Mouse (Mus musculus): ENCODE measurements around the gene Mdm4.

The Mdm4 gene

DNA sequence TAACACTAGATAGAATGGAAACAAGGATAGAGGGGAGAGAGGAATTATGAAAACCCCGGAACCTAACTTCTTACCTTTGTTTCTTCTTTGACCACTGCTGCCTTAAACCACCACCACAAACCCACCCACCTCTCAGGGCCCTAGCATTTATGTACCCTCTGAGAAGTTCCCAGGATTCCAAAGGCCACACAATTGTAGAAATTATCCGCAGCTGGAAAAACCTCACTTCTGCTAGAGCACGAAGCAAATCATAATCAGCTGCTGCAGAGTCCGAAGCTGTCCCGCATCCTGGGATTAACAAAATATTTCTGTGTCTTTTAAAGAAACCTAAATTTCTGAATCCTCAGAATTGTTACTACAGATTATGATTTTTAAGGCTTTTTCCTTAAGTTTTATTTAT lies at the start of gene Mdm4:
Gene Mdm4 (minus strand): TSS at position 101 of the 400 bp plus-strand sequence.
- no peak for DNase-seq (ENCODE audit: low spot score in 2 of 2)

DNA sequence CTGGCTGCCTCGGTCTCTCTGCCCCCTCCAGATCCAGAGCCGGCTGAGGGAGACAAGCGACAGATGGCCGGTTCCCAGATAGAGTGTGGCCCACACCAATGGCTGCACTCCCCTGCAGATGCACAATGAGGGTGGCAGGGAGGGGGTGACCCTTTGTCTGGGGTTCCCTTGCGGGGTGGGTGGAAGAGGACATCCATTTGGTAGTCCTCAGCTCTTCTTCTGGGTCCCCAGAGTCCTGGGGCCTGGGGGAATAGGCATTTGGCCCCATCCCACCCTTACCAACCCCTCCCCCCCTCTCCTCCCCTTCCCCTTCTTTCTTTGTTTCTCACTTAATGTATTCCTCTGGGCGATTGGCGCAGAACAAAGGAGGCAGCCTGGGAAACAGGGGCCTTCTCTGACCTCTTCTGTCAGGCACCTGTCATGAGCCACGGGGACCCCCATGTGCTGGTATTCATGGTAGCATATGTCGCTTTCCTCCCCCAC lies 49.8 kb upstream of the Mdm4 start:
- DNase-seq (ENCODE audit: low spot score in 2 of 2), result no peak

DNA sequence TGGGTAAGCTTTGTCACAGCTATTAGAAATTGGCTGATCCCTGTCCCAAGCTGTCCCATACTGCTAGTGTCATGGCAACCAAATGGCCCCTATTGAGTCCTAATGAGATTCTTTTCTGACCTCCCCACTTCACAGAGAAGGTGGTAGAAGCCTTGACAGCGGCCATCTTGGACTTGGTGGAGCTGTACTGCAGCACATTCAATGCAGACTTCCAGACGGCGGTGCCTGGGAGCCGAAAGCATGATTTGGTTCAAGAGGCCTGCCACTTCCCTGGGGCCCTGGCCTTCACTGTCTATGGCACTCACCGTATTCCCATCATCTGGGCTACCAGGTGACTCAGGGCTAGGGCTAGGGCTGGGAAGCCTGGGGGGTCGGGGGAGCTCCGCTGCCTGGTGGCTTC lies 49.1 kb upstream of the Mdm4 start:
- no peak for DNase-seq (ENCODE audit: low spot score in 2 of 2)

DNA sequence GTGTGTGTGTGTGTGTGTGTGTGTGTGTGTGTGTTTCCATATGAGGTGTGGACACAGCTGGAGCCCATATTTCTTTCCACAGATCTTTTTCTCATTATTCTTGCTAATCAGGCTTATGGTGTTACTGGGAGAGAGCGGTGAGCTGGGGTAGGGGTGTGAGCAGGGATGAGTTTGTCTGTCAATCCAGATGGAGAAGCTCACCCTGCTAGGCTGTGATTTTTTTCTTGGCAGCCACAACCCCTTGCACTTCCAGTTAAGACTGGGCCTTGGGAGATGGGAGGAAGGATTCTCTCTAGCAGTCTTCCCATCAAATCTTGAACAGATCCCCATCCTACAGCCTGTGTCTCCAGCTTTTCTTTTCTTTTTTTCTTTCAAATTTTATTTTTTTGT lies 48.0 kb upstream of the Mdm4 start:
- DNase-seq (ENCODE audit: low spot score in 2 of 2), result no peak

DNA sequence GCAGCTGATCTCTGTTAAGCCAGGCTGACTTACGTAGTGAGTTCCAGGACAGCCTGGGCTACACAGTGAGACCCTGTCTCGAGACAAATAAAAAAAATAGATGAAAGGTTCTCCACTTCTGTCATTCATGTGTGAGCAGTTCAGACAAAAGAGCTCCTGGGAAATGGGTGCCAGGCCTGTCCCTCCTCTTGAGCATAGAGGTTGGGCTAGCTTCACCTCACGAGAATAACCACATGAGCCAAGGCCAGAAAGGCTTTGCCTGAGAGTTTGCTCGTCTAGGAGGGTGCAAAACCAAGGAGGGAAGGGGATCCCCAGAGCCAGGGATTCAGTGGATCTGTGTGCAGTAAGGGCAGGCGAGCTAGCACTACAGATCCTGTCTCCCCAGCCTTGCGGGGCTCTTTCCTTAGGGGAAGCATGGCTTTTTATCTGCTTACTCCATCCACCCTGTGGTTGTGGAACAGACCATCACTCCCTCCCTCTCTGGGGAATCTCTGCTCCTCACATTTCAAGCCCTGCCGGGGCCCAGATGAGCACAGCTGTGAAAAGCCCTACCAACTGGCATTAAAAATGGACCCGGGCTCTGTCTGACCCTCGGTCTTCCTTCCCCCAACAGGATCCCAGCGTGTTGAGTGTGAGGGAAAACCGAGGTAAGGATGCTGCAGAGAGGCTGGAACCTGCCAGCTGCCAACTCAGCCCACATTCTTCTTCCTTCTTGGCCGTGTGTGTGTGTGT lies 47.4 kb upstream of the Mdm4 start:
- no peak for DNase-seq (ENCODE audit: low spot score in 2 of 2)

DNA sequence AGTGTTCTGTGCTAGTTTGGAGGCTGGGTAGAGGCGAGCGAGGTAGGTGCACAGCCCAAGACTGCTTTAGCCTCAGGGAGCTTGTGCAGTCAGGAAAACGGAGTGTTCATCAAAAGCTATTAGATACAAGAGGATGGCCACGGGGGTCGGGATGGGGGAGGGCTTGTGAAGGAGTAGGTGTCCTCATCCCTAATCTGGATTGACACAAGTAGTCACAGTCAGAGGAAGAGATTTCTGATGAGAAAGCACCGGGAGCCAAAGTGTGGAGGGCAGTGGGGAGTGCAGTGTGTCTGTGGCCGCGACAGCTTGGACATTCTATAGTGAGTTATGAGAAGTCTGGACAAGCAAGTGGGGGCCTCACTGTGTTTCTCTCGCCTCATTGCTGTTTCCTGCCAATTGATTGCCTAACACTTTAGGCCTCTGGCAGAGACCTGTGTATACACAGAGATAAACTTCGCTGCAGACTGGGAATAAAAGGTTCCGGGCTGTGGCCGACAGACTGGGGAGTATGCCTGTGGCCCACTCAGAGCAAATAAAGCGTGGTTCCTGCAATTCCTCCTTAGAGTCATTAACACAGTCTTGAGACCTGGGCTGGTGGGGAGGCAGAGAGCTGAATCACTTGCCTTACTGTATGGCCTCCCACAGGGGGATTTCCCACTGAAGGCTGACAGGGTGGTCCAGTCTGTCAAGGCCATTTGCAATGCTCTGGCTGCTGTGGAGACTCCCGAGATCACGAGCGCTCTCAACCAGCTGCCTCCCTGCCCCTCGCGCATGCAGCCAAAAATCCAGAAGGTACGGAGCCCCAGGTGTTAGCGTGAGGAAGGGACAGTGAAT lies 46.5 kb upstream of the Mdm4 start:
- DNase-seq (ENCODE audit: low spot score in 2 of 2), result no peak

DNA sequence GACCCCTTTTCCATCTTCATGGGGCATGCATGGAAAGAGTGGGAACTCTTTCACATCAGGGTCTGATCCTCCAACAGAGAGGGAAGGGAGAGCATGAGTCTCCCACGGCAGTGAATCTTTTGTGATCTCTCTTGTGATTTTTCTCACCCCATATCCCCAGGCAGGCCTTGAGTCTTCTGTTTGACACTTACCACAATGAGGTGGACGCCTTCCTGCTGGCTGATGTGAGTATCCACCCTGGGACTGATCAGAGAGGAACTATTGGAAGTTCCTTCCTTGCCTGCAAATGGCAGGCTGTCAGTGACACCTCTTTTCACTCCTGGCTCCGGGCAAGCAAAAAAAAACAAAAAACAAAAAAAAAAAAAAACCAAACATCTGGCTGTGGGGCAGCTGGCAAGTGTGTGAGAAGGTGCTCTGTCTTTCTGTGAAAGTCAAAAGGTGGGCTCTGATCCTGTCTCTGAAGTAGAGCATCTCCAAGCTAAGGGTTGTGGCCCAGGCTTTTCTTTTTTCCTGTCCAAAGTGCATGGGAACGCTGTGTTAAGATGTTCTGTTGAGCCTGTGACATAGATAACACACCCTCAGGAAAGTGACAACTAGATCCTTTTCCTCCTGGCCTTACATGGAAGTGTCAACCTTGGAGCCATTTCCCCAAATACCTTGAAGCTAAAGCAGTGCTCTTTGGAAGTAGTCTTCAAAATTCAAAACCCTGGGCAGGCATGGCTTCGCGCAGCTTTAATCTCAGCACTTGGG lies 45.5 kb upstream of the Mdm4 start:
- no peak for DNase-seq (ENCODE audit: low spot score in 2 of 2)

DNA sequence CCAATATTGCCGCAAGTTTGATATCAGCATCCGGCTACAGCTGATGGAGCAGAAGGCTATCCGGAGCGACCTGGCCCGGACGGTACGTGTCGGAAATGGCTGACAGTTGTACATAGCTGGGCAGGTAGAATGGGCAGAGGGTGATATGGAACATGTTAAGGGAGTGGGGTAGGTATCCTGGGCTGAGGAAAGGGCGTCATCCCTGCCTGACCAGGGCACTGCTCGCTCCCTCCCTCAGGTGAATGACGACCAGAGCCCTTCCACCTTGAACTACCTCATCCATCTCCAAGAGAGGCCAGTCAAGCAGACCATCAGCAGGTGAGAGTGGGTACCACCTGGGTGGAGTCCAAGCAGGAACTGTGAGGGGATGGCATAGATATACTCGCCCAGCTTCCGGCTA lies 44.2 kb upstream of the Mdm4 start:
- no peak for DNase-seq (ENCODE audit: low spot score in 2 of 2)

DNA sequence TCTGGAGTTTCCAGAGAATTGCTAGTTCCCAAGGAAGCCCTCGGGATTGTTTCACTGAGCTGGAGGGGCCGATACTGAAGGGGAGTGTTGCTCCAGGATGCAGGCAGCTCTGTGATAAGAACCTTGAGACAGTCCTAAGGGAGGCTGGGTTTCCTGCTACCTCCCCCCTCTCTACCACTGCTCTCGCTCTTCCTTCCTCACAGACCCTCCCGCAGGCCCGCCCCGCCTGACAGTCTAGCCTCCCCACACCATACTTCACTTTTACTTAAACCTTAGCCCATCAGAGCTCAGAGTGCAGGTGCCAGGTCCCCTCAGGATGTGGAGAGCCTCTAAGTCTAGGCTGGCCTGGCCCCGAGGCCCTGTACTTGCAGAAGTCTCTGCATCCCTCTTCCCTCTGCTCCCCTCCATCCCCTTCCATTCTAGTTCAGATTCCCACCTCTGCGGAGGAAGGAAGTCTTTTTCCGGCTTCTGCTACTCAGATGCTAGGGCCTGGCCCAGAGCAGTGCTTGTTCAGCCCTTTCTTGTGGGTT lies 43.0 kb upstream of the Mdm4 start:
- DNase-seq (ENCODE audit: low spot score in 2 of 2), result peak in 1 of 2 experiments; percentile 69

DNA sequence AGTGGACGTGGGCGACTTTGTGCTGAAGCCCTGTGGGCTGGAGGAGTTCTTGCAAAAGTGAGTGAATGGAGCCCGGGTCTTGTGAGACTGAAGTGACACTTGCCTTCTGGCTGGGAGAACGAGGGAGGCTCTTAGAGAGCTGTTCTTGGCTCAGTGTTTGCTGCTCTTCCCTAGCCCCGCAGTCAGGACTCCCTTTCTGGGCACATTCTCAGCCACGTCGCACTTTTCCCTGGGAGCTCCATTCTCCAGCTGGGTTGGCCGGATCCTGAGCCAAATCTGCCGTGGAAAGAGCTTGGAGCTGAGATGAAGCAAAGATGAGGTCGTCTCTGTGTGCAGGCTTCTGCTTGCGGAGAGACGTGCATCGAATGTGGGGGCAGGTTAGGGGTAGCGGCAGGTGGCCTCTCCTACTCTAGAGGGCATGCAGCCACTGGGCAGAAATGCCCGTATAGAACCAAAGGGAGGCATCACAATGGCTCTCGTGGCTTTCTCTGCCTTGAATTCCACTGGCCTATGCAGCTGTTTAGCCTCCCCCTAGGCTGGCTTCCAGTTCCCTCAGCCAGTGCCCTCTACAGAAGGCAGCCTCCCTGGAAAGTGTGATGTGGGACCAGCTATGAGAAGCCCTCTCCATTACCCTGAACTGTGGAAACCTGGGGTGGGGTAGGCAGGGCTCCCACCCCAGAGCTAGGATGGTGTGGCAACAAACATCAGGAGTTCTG lies 41.5 kb upstream of the Mdm4 start:
- DNase-seq (ENCODE audit: low spot score in 2 of 2), result no peak

DNA sequence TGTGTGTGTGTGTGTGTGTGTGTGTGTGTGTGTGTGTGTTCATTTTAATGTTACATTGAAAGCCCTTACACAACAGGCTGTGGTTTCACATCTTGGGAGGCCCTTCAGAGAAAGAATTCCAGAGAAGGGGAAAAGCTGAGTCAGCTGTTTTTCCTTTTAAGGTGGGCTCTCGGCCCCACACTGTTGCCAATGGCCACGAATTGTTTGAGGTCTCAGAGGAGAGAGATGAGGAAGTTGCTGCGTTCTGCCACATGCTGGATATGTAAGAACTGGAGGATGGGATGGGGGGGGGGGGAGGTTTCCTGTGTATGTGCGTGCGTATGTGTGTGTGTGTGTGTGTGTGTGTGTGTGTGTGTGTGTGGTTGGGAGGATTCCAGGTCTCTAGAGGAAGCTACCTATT lies 39.8 kb upstream of the Mdm4 start:
- no peak for DNase-seq (ENCODE audit: low spot score in 2 of 2)

DNA sequence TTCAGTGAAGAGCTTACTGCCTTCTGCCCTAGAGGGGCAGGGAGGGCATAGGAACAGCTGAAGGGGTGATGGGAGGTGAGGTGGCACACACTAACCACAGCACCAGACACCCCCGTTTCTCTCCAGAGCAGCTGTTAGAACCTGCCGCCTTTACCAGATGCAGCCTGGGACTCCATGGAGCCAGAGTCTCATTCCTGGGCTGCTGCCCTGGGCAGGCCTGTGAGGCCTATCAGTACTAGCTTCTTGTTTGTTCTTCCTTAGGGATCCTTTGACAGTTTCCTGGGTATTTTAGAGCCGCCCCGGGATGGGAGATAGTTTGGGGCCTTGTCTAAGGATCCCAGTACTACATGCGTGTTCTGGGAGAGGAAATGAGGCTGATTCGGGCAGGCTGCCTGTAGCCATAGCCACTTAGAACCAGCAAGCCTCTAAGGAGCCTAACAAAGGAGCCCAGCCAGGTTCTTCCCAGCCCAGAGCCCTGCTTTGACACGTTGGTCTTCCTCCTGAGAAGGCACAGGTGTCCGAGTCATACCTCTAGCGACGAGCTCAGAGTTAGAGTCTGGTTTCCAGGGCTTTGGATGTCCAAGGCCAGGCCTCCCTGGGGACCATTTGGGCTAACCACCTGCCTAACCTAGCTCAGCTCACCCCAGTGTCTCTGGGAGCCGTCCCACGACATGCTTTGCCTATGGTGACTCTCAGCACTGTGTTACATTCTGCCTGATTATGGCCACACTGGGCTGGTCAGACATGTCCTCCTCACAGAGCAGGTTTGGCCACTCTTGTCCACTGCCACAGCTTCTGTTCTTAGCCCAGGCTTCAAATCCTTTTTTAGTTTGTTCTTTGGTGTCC lies 39.1 kb upstream of the Mdm4 start:
- DNase-seq (ENCODE audit: low spot score in 2 of 2), result peak in 1 of 2 experiments; percentile 60

DNA sequence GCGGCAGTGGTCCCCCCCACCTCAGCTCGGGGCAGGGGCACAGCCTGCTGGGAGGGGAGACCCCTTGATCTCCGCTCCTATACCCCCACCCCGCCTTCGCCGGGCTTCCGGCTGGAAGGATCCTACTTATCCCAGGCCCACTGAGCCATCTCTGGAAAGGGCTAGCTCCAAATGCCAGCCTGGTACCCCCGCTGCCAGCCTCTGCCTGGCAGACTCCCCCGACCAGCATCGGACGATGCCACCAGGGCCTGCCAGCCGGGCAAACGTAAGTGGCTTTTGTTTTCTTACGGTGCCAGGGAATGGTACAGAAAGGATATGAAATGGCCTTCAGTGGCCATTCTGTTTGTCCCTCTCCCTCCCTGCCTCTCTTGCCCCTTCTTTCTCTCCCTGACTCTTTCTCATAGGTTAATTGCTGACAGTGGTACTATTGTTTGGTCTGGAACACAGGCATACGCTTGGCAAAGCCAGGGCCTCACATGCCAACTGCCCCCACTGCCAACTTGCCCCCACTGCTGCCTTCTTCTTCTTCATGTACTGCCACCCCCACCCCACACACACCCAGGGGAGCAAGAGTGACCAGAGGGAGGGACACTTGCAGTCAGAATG lies 38.4 kb upstream of the Mdm4 start:
- no peak for DNase-seq (ENCODE audit: low spot score in 2 of 2)

DNA sequence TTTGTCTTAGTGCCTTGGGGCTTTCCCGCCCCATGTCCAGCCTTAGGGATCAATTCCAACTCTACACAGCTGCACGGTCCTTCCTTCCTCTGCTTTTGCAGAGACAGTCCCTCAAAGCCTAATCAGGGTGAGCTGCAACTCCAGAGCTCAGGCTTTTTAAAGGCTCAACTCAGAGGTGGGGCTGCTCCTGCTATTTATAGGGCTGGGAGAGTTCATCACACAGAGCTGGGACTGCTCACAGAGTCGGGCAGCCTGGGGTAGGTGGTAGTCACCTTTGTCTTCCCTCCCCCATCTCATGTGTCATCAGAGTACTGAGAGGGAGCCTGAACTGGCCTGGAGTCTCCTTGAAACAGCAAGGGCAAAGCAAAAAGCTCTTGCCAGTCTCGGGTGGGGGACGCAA lies 37.9 kb upstream of the Mdm4 start:
- DNase-seq (ENCODE audit: low spot score in 2 of 2), result no peak

DNA sequence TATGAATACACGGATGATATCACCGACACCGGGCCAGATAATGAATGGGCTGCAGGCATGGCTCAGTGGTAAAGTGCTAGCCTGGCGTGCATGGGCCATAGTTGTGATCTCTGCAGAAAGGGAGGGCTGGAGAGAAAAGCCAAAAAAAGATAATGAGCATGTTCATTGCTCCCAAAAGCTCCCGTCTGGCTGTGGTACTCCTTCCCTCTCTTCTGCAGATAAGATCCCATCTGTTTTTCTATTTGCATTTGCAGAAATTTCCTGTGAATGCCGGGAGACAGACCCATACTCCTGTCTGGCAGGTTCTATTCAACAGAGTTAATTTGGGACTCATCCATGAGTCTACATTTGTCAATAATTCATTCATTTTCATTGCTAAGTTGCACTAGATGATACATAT lies 32.8 kb upstream of the Mdm4 start:
- no peak for DNase-seq (ENCODE audit: low spot score in 2 of 2)

DNA sequence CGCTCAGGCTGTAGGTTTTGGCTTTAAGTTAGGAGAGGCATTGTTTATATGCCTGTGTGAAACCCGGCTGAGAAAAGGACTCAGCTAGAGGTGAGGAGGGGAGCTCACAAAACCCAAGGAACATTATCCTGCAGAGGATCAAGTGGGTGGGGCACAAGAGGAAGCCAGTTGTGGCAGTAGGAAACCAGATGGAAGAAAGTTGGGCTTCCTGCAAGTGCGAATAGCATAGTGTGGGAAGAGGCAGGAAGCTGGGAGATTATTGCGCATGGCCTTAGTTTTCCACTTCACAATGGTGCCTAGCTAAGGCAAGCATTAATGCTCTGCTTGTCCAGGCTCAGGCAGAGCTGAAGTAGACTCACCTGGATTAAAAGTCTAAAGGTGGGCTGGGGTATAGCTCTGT lies 30.3 kb upstream of the Mdm4 start:
- no peak for DNase-seq (ENCODE audit: low spot score in 2 of 2)

DNA sequence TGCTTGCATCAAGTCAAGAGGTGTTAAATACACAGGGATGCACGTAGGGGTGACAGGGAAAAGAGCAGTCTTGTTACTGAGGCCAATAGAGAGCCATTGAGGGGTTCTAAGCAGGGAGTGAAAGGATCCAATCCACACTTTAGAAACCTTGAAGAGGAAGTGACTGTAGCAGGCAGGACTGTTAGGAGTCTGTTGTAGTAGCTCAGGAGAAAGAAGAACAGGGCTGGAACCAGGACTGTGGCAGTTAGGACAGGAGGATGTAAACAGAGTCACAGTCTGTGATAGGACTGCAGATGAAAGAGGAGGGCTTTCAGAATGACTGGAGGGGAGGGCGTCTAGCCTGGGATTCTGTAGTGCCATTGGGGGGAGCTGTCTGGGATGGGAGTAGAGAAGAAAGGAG lies 29.2 kb upstream of the Mdm4 start:
- DNase-seq (ENCODE audit: low spot score in 2 of 2), result no peak

DNA sequence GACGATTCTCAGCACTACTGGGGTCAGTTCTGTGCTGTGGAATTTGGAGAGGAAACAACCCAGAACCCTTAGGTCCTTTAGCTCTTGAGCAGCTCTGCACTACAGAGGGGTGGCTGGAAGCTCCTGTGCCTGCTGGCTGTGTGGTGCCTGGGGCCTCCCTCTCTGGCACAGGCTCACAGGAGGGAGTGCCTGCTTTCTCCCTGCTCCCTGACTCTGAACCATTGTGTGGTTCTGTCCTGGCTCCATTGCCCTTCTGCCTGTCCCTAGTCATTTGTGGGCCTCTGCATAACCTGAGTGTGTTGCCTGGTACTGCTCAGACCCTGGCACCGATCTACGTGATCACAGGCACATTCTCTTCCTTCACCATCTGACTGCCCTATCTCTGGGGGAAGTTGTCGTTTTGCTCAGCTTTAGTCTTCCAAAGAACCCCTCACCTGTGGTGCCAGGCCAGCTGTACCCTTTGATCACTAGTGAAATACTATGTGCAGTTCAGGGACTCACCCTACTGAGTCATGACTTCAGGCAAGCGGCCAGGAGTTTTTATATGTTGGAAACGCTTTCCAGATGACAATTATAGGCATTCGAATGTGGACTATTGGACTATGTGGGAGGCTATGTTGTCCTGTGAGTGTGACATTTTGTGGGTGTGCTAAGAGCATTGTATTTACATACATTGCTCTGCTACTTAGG lies 27.1 kb upstream of the Mdm4 start:
- no peak for DNase-seq (ENCODE audit: low spot score in 2 of 2)

DNA sequence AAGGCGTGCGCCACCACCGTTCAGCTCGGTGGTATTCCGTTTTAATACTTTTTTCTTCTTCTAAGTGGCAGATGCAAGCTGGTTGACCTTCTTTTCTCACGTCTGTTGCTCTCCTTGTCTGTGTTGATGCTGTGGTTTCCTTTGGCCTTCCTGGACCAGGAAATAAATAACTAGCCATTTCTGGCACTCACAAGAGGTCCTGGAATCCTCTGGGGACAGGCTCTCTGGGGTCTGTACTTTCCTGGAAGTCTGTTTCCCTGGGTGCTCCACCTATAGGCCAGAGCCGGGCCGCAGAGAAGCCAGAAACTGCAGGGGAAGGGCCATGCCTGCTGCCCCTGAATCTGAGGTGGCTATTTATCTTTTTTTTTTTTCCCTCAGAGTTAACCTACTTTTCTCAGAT lies 24.0 kb upstream of the Mdm4 start:
- DNase-seq (ENCODE audit: low spot score in 2 of 2), result no peak

DNA sequence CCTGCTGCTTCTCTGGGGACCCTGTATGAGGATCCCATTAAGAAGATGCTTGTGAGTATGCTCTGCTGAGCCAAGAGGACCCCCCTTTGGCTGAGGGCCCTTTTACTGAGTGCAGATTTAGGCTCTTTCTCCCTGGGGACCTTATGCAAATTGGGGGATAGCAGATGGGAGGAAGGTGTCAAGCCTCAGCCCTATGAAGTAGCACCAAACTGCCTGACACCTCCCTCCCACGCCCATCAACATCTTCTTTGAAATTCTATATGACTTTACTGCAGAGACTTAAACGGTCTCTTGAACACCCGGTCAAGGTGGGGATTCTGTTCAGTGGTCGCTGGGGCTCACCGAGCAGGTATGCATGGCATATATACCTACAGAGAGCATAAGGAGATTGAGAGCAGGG lies 22.7 kb upstream of the Mdm4 start:
- peak in 1 of 2 experiments; percentile 49 for DNase-seq (ENCODE audit: low spot score in 2 of 2)

Data from spleen, postnatal 4 days (tissue).